Mouse (Mus musculus) cerebellum, adult 2 months (tissue): ENCODE data around the gene Jpt1. TPM values are rescaled to one million over a fixed set of nuclear protein-coding genes. Genes with fewer than 3 reads are reported as not detected.
"Not testable (repeated sequence)": the region's sequence is repeated elsewhere in the genome, so short reads cannot be mapped to it uniquely, and the experiment has no call there.

ENCODE experiments used
- DNase-seq, 2 experiments: peaks; one replicate each; pipeline ENCODE4 v3.0.0; 2021
- H3K27ac ChIP-seq: fragments of 200-500 bp; 2 replicates; pipeline ENCODE4 v1.5.1; 2012; ENCODE audit warnings: low read length, control low read depth, inconsistent platforms; ENCODE audit not compliant: insufficient read depth
- H3K27me3 ChIP-seq: fragments of 200-500 bp; 2 replicates; pipeline ENCODE4 v1.6.1; 2012; ENCODE audit warnings: inconsistent platforms, mild to moderate bottlenecking, low read length, moderate library complexity; ENCODE audit not compliant: control insufficient read depth, insufficient read depth
- H3K4me1 ChIP-seq: fragments of 200-500 bp; 2 replicates; pipeline ENCODE4 v1.6.1; 2011; ENCODE audit warnings: low read length; ENCODE audit not compliant: control insufficient read depth, insufficient read depth
- H3K4me3 ChIP-seq: fragments of 200-500 bp; replicated peaks from 2 replicates; pipeline ENCODE3; 2011; ENCODE audit warnings: mild to moderate bottlenecking, low read depth, low read length, control low read depth; ENCODE audit not compliant: insufficient read depth
- CTCF ChIP-seq: fragments of 200-500 bp; IDR thresholded peaks from 2 replicates; pipeline ENCODE4 v1.5.1; 2011; ENCODE audit warnings: low read depth, mild to moderate bottlenecking, control low read depth, low read length, moderate library complexity, borderline replicate concordance; ENCODE audit not compliant: insufficient read depth
- POLR2A ChIP-seq: fragments of 200-500 bp; IDR thresholded peaks from 2 replicates; pipeline ENCODE4 v1.6.1; 2011; ENCODE audit warnings: low read length, control low read depth, borderline replicate concordance; ENCODE audit not compliant: insufficient read depth
- WGBS: fragments of 180-500 bp; shearing (Covaris S2); methylation state at CpG from one replicate; pipeline ENCODE4 v1.1.7; 2018; 5-methylcytosine and 5-hydroxymethylcytosine counted together
- polyA plus RNA-seq: library from polyadenylated mRNA; depleted of rRNA; stranded (reverse); fragments of >200 nt; gene quantifications from 2 replicates; pipeline ENCODE4 v1.2.3, GENCODE M21; 2012

Gene Jpt1
- polyA plus RNA-seq, 1 experiment: 77.2 TPM

- Histone ChIP-seq H3K4me3 (no peak overlapping the region), H3K4me1 (peaks cover 10% of the 10 kb centered on the region; the same call in 1 of the 2 replicates), H3K27ac (no peak overlapping the region), H3K27me3 (no peaks in the 10 kb centered on the region)
- 82% methylated on average over 2 of the region's 2 CpGs for WGBS
- TF ChIP-seq CTCF (no peak), POLR2A (no peak)
- DNase-seq: no peak
These were observed 3.1 kb downstream of the Jpt1 start for GRCm38 (mm10) chr11:115511121-115511520.

- 58% methylated on average over 5 of the region's 5 CpGs for WGBS
- no peak overlapping the region for H3K4me3 ChIP-seq
- no peak overlapping the region for H3K27ac ChIP-seq
- no peak for TF ChIP-seq CTCF
- TF ChIP-seq POLR2A: no peak
- no peak for DNase-seq
- no peaks in the 10 kb centered on the region for H3K27me3 ChIP-seq
- H3K4me1 ChIP-seq: peaks cover 10% of the 10 kb centered on the region; the same call in 1 of the 2 replicates
These were observed 3.7 kb downstream of the Jpt1 start for GRCm38 (mm10) chr11:115510507-115510888.

- H3K27me3 ChIP-seq: no peaks in the 10 kb centered on the region
- 61% methylated on average over 6 of the region's 6 CpGs for WGBS
- DNase-seq: no peak
- TF ChIP-seq CTCF (no peak), POLR2A (no peak)
- H3K4me3 ChIP-seq: no peak overlapping the region
- H3K4me1 ChIP-seq: peaks cover 10% of the 10 kb centered on the region; the same call in 1 of the 2 replicates
- no peak overlapping the region for H3K27ac ChIP-seq
These were observed 4.2 kb downstream of the Jpt1 start for GRCm38 (mm10) chr11:115509773-115510506.

- Histone ChIP-seq H3K4me1 (peaks cover 8% of the 10 kb centered on the region; the same call in 1 of the 2 replicates), H3K27me3 (no peaks in the 10 kb centered on the region), H3K4me3 (no peak overlapping the region), H3K27ac (no peak overlapping the region)
- TF ChIP-seq POLR2A: no peak
- no peak for TF ChIP-seq CTCF
- 65% methylated on average over 2 of the region's 2 CpGs for WGBS
- no peak for DNase-seq
These were observed 6.1 kb downstream of the Jpt1 start for GRCm38 (mm10) chr11:115508061-115508460.

- H3K4me3 ChIP-seq: no peak overlapping the region
- H3K4me1 ChIP-seq: peaks cover 6% of the 10 kb centered on the region; the same call in 1 of the 2 replicates
- TF ChIP-seq CTCF: no peak
- TF ChIP-seq POLR2A: no peak
- DNase-seq: no peak
- H3K27ac ChIP-seq: no peak overlapping the region
- WGBS: 71% methylated on average over 3 of the region's 3 CpGs
- H3K27me3 ChIP-seq: no peaks in the 10 kb centered on the region
These were observed 7.6 kb downstream of the Jpt1 start for GRCm38 (mm10) chr11:115506586-115506985.

- no peak for TF ChIP-seq CTCF
- TF ChIP-seq POLR2A: no peak
- Histone ChIP-seq H3K4me3 (no peak overlapping the region), H3K27me3 (no peaks in the 10 kb centered on the region), H3K4me1 (no peaks in the 10 kb centered on the region), H3K27ac (no peak overlapping the region)
- DNase-seq: no peak
- WGBS: 94% methylated on average over 6 of the region's 6 CpGs
These were observed 11.6 kb downstream of the Jpt1 start for GRCm38 (mm10) chr11:115502636-115503035.

GRCm38 (mm10) chr11:115496559-115496958 lies 17.6 kb downstream of the Jpt1 start:
- H3K27ac ChIP-seq, H3K4me3 ChIP-seq, DNase-seq, H3K27me3 ChIP-seq, H3K4me1 ChIP-seq: not testable (repeated sequence)
- WGBS: 86% methylated on average over 9 of the region's 9 CpGs

GRCm38 (mm10) chr11:115492387-115492786 lies 21.8 kb downstream of the Jpt1 start:
- Histone ChIP-seq H3K27ac (no peak overlapping the region), H3K4me1 (peaks cover 19% of the 10 kb centered on the region), H3K27me3 (no peaks in the 10 kb centered on the region), H3K4me3 (peak overlapping the region; percentile 92)
- 23% methylated on average over 6 of the region's 6 CpGs for WGBS
- TF ChIP-seq POLR2A (no peak), CTCF (no peak)
- DNase-seq: no peak
